Mouse (Mus musculus) midbrain, embryonic 16.5 days (tissue): ENCODE measurements at regions not wholly inside any gene's neighbourhood (a gene's known extent, or its start where the extent isn't known, plus 50 kb on each side); places are given as distances from the start of the nearest gene placed in this dataset.

Experiments used
- ATAC-seq: fragments of 200-750 bp; cut with Nextera tagmentation; 2 replicates; pipeline ENCODE4 v1.8.0; 2017; ENCODE audit warnings: moderate TSS enrichment
- H3K27ac ChIP-seq: fragments of 300-500 bp; sonication (generic); 2 replicates; pipeline ENCODE4 v1.5.1; 2014; ENCODE audit warnings: mild to moderate bottlenecking, low read length, mixed read lengths
- H3K27me3 ChIP-seq: fragments of 300-500 bp; sonication (generic); 2 replicates; pipeline ENCODE4 v1.6.1; 2014; ENCODE audit warnings: low read depth, low read length, mixed read lengths; ENCODE audit not compliant: control insufficient read depth, insufficient read depth
- H3K36me3 ChIP-seq: fragments of 300-500 bp; sonication (generic); 2 replicates; pipeline ENCODE4 v1.6.1; 2014; ENCODE audit warnings: mild to moderate bottlenecking, low read length, moderate library complexity, mixed read lengths; ENCODE audit not compliant: control insufficient read depth, insufficient read depth
- H3K4me1 ChIP-seq: fragments of 300-500 bp; sonication (generic); 2 replicates; pipeline ENCODE4 v1.6.1; 2014; ENCODE audit warnings: mild to moderate bottlenecking, low read length, mixed read lengths; ENCODE audit not compliant: control insufficient read depth, insufficient read depth
- H3K4me2 ChIP-seq: fragments of 300-500 bp; sonication (generic); 2 replicates; pipeline ENCODE4 v1.6.1; 2014; ENCODE audit warnings: mild to moderate bottlenecking, low read length, mixed read lengths
- H3K4me3 ChIP-seq: fragments of 300-500 bp; sonication (generic); 2 replicates; pipeline ENCODE4 v1.5.1; 2014; ENCODE audit warnings: low read depth, mild to moderate bottlenecking, low read length, moderate library complexity, mixed read lengths
- H3K9ac ChIP-seq: fragments of 300-500 bp; sonication (generic); 2 replicates; pipeline ENCODE4 v1.6.1; 2014; ENCODE audit warnings: low read depth, low read length, mixed read lengths
- H3K9me3 ChIP-seq: fragments of 300-500 bp; sonication (generic); replicated peaks from 2 replicates; pipeline ENCODE4 v1.6.1; 2014; ENCODE audit warnings: mild to moderate bottlenecking, low read length, mixed read lengths; ENCODE audit not compliant: control insufficient read depth, poor library complexity, severe bottlenecking
- WGBS: fragments of 180-500 bp; shearing (Covaris S2); extraction: QIAGEN DNeasy Blood & Tissue Kit; methylation state at CpG from one replicate; pipeline ENCODE4 v1.1.7; 2014; 5-methylcytosine and 5-hydroxymethylcytosine counted together

- no peak for ATAC-seq
- WGBS, result 79% methylated on average over 1 of the region's 1 CpGs
- H3K27ac ChIP-seq, result no peak overlapping the region
Measured at GRCm38 (mm10) chr6:74033811-74034210, 564.3 kb upstream of the 4931417E11Rik start.

DNA sequence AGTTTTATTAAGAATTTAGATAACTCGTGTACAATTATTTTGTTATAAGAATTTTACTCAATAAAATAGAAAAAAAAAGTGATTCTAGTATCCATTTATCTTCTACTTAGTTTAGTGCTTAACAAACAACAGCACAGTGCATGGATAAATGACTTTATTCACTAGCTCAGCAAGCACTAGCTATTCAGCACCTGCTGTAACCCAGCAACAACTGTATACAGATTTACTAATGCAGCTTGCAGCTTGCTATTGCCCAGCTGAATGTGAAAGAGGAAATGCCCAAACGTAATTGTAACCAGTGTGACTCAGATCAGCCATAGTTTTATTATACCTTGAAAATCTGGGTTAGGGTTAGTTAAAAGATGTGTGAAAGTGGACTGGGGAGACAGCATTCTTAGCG, 547.6 kb upstream of the 4931417E11Rik start:
- no peaks in the 10 kb centered on the region for H3K36me3 ChIP-seq
- WGBS, result 44% methylated on average over 3 of the region's 3 CpGs
- no peak overlapping the region for H3K9ac ChIP-seq
- no peaks in the 10 kb centered on the region for H3K27me3 ChIP-seq
- ATAC-seq, result peak; percentile 70; the same call in 1 of the 2 replicates
- no peak overlapping the region for H3K4me3 ChIP-seq
- H3K4me1 ChIP-seq, result no peaks in the 10 kb centered on the region
- no peak overlapping the region for H3K27ac ChIP-seq
- H3K9me3 ChIP-seq, result no peaks in the 10 kb centered on the region
- no peak overlapping the region for H3K4me2 ChIP-seq

More at GRCm38 (mm10) chr6:74033811-74034210, 564.3 kb upstream of the 4931417E11Rik start:
- Histone ChIP-seq H3K9ac (no peak overlapping the region), H3K27me3 (no peaks in the 10 kb centered on the region), H3K36me3 (no peaks in the 10 kb centered on the region), H3K4me1 (no peaks in the 10 kb centered on the region), H3K4me3 (no peak overlapping the region), H3K9me3 (no peaks in the 10 kb centered on the region), H3K4me2 (no peak overlapping the region)

DNA sequence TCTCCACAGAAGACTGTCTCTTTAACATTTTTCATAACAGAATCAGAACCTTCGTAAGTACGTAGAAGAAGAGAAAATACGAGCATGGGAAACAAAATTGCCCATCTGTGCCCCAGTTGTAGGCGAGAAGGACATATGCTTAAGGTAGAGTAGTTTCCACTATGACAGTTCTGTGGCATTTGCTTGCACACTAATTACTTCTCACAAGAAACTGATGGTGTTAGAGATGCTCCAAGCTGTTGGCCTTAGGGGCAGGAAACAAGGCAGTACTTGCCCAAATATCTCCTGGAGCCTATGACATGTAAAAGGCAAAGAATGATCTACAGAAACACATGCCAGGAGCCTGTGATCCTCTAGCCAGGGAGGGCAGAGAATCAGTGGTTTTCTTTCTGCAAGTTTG, 512.3 kb upstream of the 4931417E11Rik start:
- Histone ChIP-seq H3K4me2 (no peak overlapping the region), H3K36me3 (no peaks in the 10 kb centered on the region), H3K27ac (no peak overlapping the region), H3K9ac (no peak overlapping the region), H3K27me3 (no peaks in the 10 kb centered on the region), H3K4me1 (no peaks in the 10 kb centered on the region), H3K9me3 (no peaks in the 10 kb centered on the region), H3K4me3 (no peak overlapping the region)
- ATAC-seq, result no peak
- 87% methylated on average over 4 of the region's 4 CpGs for WGBS

GRCm38 (mm10) chr6:73949934-73950293, 480.4 kb upstream of the 4931417E11Rik start:
- no peak overlapping the region for H3K9ac ChIP-seq
- ATAC-seq, result peak; percentile 80
- H3K4me1 ChIP-seq, result peaks cover 7% of the 10 kb centered on the region
- H3K9me3 ChIP-seq, result no peaks in the 10 kb centered on the region
- H3K4me3 ChIP-seq, result no peak overlapping the region
- H3K4me2 ChIP-seq, result no peak overlapping the region
- no peaks in the 10 kb centered on the region for H3K36me3 ChIP-seq
- no peak overlapping the region for H3K27ac ChIP-seq
- H3K27me3 ChIP-seq, result no peaks in the 10 kb centered on the region

DNA sequence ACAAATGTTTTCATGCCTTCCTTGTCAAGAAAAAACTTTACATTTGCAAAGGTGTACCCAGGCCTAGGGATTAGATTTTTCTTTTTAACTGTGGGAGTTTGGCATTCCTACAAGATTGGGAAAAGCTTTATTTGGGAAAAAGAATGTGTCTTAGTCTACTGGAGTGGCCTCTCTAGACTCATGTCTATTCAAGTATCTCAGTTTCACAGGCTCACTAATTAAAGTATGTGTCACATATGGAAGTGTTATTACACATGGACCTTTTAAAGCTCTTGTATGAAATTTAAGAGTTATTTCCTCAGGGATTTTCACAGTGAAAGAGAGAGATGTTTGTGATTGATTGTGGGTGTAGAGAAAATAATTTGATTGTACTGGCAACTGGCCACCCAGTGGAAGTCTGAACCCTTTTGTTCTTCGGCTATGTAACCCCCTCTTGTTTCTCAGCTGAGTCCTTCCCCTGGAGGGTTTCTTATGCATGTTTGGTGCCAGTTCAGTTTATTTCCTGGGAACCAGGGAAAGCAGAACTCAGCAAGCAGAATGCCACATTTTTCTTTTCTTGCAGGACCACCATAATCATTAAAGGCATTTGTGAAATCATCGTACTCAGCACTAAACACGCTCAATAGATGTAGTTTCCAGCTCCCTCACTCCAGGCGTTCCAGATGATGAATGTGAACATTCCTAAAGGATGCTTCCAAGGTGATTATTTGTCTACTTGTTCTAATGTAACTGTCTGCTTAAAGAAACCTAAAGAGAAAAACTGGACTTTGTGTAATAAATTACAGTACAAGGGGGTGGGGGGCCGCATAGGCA, 479.9 kb upstream of the 4931417E11Rik start:
- Histone ChIP-seq H3K9ac (no peak overlapping the region), H3K27me3 (no peaks in the 10 kb centered on the region), H3K4me1 (peaks cover 7% of the 10 kb centered on the region), H3K4me2 (no peak overlapping the region), H3K9me3 (no peaks in the 10 kb centered on the region), H3K4me3 (no peak overlapping the region), H3K36me3 (no peaks in the 10 kb centered on the region), H3K27ac (peak overlapping the region; percentile 37; the same call in 1 of the 2 replicates)
- peak; percentile 48; the same call in 1 of the 2 replicates for ATAC-seq
- WGBS, result 58% methylated on average over 5 of the region's 5 CpGs

DNA sequence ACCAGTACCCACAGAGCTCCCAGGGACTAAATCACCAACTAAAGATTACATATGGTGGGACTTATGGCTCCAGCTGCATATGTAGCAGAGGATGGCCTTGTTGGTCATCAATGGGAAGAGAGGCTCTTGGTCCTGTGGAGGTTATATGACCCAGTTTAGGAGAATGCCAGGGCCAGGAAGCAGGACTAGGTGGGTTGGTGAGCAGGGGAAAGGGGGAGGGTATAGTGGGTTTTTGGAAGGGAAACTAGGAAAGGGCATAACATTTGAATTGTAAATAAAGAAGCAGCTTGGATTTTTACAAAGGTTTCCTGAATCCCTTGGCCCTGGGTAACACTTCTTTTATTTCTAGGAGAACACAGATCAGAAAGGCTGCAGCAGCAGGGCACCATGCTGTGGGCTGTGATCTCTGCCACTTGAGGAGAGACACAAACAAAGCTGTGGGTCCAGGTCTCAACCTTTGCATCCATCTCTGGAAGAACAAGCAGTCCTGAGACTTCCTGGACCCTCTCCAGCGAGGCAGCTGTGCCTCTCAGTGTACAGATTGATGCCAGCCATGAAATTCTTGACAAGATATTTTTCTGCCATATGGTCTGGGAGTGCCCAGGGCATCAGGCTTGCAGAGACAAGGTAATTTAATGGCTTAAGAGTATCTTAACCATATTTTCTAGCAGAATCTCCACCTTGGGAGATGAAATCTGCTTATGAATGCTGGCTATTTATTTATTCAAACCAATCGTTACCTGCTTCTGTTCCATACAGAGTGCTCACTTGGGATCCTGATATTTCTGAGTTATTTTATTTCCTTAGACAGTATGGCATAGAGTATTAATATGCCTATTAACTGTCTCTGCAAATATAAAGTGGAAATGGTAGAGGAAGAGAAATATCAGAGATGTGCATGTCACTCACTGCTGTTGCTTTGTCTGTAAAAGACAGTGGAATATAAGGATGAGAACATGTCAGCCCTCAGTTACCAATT, 444.2 kb upstream of the 4931417E11Rik start:
- Histone ChIP-seq H3K9ac (no peak overlapping the region), H3K27me3 (no peaks in the 10 kb centered on the region), H3K4me1 (no peaks in the 10 kb centered on the region), H3K4me3 (no peak overlapping the region), H3K27ac (no peak overlapping the region), H3K36me3 (no peaks in the 10 kb centered on the region), H3K9me3 (no peaks in the 10 kb centered on the region), H3K4me2 (no peak overlapping the region)
- WGBS, result 36% methylated on average over 2 of the region's 2 CpGs
- no peak for ATAC-seq

- Histone ChIP-seq H3K4me3 (no peak overlapping the region), H3K4me1 (no peaks in the 10 kb centered on the region), H3K36me3 (no peaks in the 10 kb centered on the region), H3K27ac (no peak overlapping the region), H3K4me2 (no peak overlapping the region), H3K9me3 (no peaks in the 10 kb centered on the region), H3K27me3 (no peaks in the 10 kb centered on the region), H3K9ac (no peak overlapping the region)
- 67% methylated on average over 1 of the region's 1 CpGs for WGBS
- ATAC-seq, result no peak
Measured at GRCm38 (mm10) chr6:73889144-73889795, 419.8 kb upstream of the 4931417E11Rik start.

GRCm38 (mm10) chr6:73878662-73879061, 409.2 kb upstream of the 4931417E11Rik start:
- no peak overlapping the region for H3K27ac ChIP-seq
- H3K36me3 ChIP-seq, result no peaks in the 10 kb centered on the region
- no peaks in the 10 kb centered on the region for H3K4me1 ChIP-seq
- H3K9me3 ChIP-seq, result no peaks in the 10 kb centered on the region
- no peak for ATAC-seq
- H3K9ac ChIP-seq, result no peak overlapping the region
- WGBS, result 60% methylated on average over 3 of the region's 3 CpGs
- H3K4me2 ChIP-seq, result no peak overlapping the region
- H3K4me3 ChIP-seq, result no peak overlapping the region
- H3K27me3 ChIP-seq, result no peaks in the 10 kb centered on the region
